Mouse (Mus musculus) neural tube, embryonic 13.5 days (tissue): ENCODE results near the gene Ext2. TPM values are rescaled to one million over a fixed set of nuclear protein-coding genes. Genes with fewer than 3 reads are reported as not detected.

Experiments used
- ATAC-seq: fragments of 200-750 bp; cut with Nextera tagmentation; 2 replicates; pipeline ENCODE4 v1.8.0; 2017; ENCODE audit warnings: low read depth, mild to moderate bottlenecking, moderate TSS enrichment, moderate library complexity
- H3K27ac ChIP-seq: fragments of 300-500 bp; sonication (generic); replicated peaks from 2 replicates; pipeline ENCODE4 v1.5.1; 2015; ENCODE audit warnings: moderate library complexity, mild to moderate bottlenecking, inconsistent platforms
- H3K27me3 ChIP-seq: fragments of 300-500 bp; sonication (generic); 2 replicates; pipeline ENCODE4 v1.6.1; 2015; ENCODE audit warnings: mild to moderate bottlenecking, inconsistent platforms
- H3K36me3 ChIP-seq: fragments of 300-500 bp; sonication (generic); 2 replicates; pipeline ENCODE4 v1.6.1; 2015; ENCODE audit warnings: mild to moderate bottlenecking, inconsistent platforms
- H3K4me1 ChIP-seq: fragments of 300-500 bp; sonication (generic); replicated peaks from 2 replicates; pipeline ENCODE4 v1.6.1; 2015; ENCODE audit warnings: inconsistent platforms
- H3K4me2 ChIP-seq: fragments of 300-500 bp; sonication (generic); 2 replicates; pipeline ENCODE4 v1.6.1; 2015; ENCODE audit warnings: inconsistent platforms, mild to moderate bottlenecking, moderate library complexity
- H3K4me3 ChIP-seq: fragments of 300-500 bp; sonication (generic); 2 replicates; pipeline ENCODE4 v1.5.1; 2015; ENCODE audit warnings: mild to moderate bottlenecking, inconsistent platforms
- H3K9ac ChIP-seq: fragments of 300-500 bp; sonication (generic); 2 replicates; pipeline ENCODE4 v1.6.1; 2015; ENCODE audit warnings: moderate library complexity, mild to moderate bottlenecking, inconsistent platforms
- H3K9me3 ChIP-seq: fragments of 300-500 bp; sonication (generic); 2 replicates; pipeline ENCODE4 v1.6.1; 2016; ENCODE audit warnings: inconsistent platforms
- WGBS: fragments of 180-500 bp; shearing (Covaris S2); methylation state at CpG from one replicate; pipeline ENCODE4 v1.1.7; 2015; 5-methylcytosine and 5-hydroxymethylcytosine counted together
- polyA plus RNA-seq: library from polyadenylated mRNA; unstranded; fragments of >200 nt; fragmentation: Nextera tagmentation; extraction: Ambion mirVana; gene quantifications from 2 replicates; pipeline ENCODE4 v1.2.1, GENCODE M21; 2015

The Ext2 gene
- 71.4 and 78.4 TPM in 2 replicates for polyA plus RNA-seq

GRCm38 (mm10) chr2:93822045-93822749 is at the start of gene Ext2:
Ext2 (minus strand) TSS chr2:93822568.
- H3K9ac ChIP-seq, result peak within 1 kb of the TSS; percentile 98
- no peaks in the 10 kb centered on the region for H3K27me3 ChIP-seq
- H3K4me2 ChIP-seq, result peak within 1 kb of the TSS; percentile 79
- 3% methylated on average over 66 of the region's 66 CpGs for WGBS
- H3K27ac ChIP-seq, result peak within 1 kb of the TSS; percentile 65
- no peaks in the 10 kb centered on the region for H3K9me3 ChIP-seq
- H3K4me3 ChIP-seq, result peak within 1 kb of the TSS; percentile 94
- peaks cover 22% of the 10 kb centered on the region for H3K4me1 ChIP-seq
- peak; percentile 93 for ATAC-seq
- H3K36me3 ChIP-seq, result peaks cover 9% of the 10 kb centered on the region; the same call in 1 of the 2 replicates

GRCm38 (mm10) chr2:93871411-93871925 is 49.1 kb upstream of the Ext2 start:
- Histone ChIP-seq H3K4me3 (no peak overlapping the region), H3K4me2 (no peak overlapping the region), H3K9ac (no peak overlapping the region), H3K9me3 (no peaks in the 10 kb centered on the region), H3K27ac (peak overlapping the region; percentile 71), H3K27me3 (no peaks in the 10 kb centered on the region), H3K36me3 (no peaks in the 10 kb centered on the region), H3K4me1 (peaks cover 31% of the 10 kb centered on the region)
- ATAC-seq, result no peak
- WGBS, result 88% methylated on average over 4 of the region's 4 CpGs

GRCm38 (mm10) chr2:93870842-93871241 is 48.5 kb upstream of the Ext2 start:
- H3K36me3 ChIP-seq, result no peaks in the 10 kb centered on the region
- H3K27me3 ChIP-seq, result no peaks in the 10 kb centered on the region
- peaks cover 31% of the 10 kb centered on the region for H3K4me1 ChIP-seq
- no peaks in the 10 kb centered on the region for H3K9me3 ChIP-seq
- no peak overlapping the region for H3K27ac ChIP-seq
- no peak overlapping the region for H3K4me2 ChIP-seq
- no peak overlapping the region for H3K9ac ChIP-seq
- no peak for ATAC-seq
- H3K4me3 ChIP-seq, result no peak overlapping the region
- 42% methylated on average over 4 of the region's 4 CpGs for whole genome bisulfite sequencing

GRCm38 (mm10) chr2:93869107-93869600 is 46.8 kb upstream of the Ext2 start, which contains the start of gene Accsl:
Accsl (minus strand) TSS chr2:93869157.
- H3K4me1 ChIP-seq, result peaks cover 25% of the 10 kb centered on the region
- H3K4me2 ChIP-seq, result no peak within 1 kb of the TSS
- no peak within 1 kb of the TSS for H3K9ac ChIP-seq
- no peak for ATAC-seq
- H3K36me3 ChIP-seq, result no peaks in the 10 kb centered on the region
- no peaks in the 10 kb centered on the region for H3K9me3 ChIP-seq
- WGBS, result 71% methylated on average over 7 of the region's 7 CpGs
- no peak within 1 kb of the TSS for H3K4me3 ChIP-seq
- H3K27me3 ChIP-seq, result no peaks in the 10 kb centered on the region; the same call in 1 of the 2 replicates
- H3K27ac ChIP-seq, result no peak within 1 kb of the TSS

- ATAC-seq, result no peak
- no peaks in the 10 kb centered on the region for H3K9me3 ChIP-seq
- no peaks in the 10 kb centered on the region; the same call in 1 of the 2 replicates for H3K27me3 ChIP-seq
- WGBS, result 93% methylated on average over 11 of the region's 11 CpGs
- no peak overlapping the region for H3K9ac ChIP-seq
- peaks cover 19% of the 10 kb centered on the region for H3K4me1 ChIP-seq
- H3K36me3 ChIP-seq, result no peaks in the 10 kb centered on the region
- no peak overlapping the region for H3K4me3 ChIP-seq
- H3K27ac ChIP-seq, result no peak overlapping the region
- H3K4me2 ChIP-seq, result no peak overlapping the region
These were observed 46.2 kb upstream of the Ext2 start for GRCm38 (mm10) chr2:93868566-93868965.

GRCm38 (mm10) chr2:93863229-93863628 is 40.9 kb upstream of the Ext2 start:
- no peak for ATAC-seq
- H3K27me3 ChIP-seq, result no peaks in the 10 kb centered on the region; the same call in 1 of the 2 replicates
- no peaks in the 10 kb centered on the region for H3K36me3 ChIP-seq
- no peaks in the 10 kb centered on the region for H3K9me3 ChIP-seq
- no peak overlapping the region for H3K4me3 ChIP-seq
- no peak overlapping the region for H3K4me2 ChIP-seq
- WGBS, result 68% methylated on average over 4 of the region's 4 CpGs
- no peaks in the 10 kb centered on the region for H3K4me1 ChIP-seq
- H3K9ac ChIP-seq, result no peak overlapping the region
- H3K27ac ChIP-seq, result no peak overlapping the region

GRCm38 (mm10) chr2:93858845-93859244 is 36.5 kb upstream of the Ext2 start:
- Histone ChIP-seq H3K4me3 (no peak overlapping the region), H3K9ac (no peak overlapping the region), H3K4me1 (no peaks in the 10 kb centered on the region), H3K27ac (no peak overlapping the region), H3K9me3 (no peaks in the 10 kb centered on the region), H3K27me3 (no peaks in the 10 kb centered on the region), H3K36me3 (no peaks in the 10 kb centered on the region), H3K4me2 (no peak overlapping the region)
- WGBS, result 74% methylated on average over 12 of the region's 12 CpGs
- no peak for ATAC-seq

- no peak for ATAC-seq
- Histone ChIP-seq H3K9me3 (no peaks in the 10 kb centered on the region), H3K27ac (no peak overlapping the region), H3K36me3 (no peaks in the 10 kb centered on the region), H3K4me1 (peaks cover 23% of the 10 kb centered on the region), H3K9ac (no peak overlapping the region), H3K27me3 (no peaks in the 10 kb centered on the region), H3K4me2 (no peak overlapping the region), H3K4me3 (no peak overlapping the region)
- 80% methylated on average over 1 of the region's 1 CpGs for WGBS
These were observed 28.9 kb upstream of the Ext2 start for GRCm38 (mm10) chr2:93851303-93851702.

- H3K4me3 ChIP-seq, result peak overlapping the region; percentile 51
- WGBS, result 53% methylated on average over 13 of the region's 13 CpGs
- H3K27me3 ChIP-seq, result no peaks in the 10 kb centered on the region
- no peak overlapping the region for H3K27ac ChIP-seq
- H3K4me1 ChIP-seq, result peaks cover 30% of the 10 kb centered on the region
- H3K36me3 ChIP-seq, result 0 out of 2 replicates have a peak, but pooled peaks cover 6% of the 10 kb centered on the region
- H3K9me3 ChIP-seq, result no peaks in the 10 kb centered on the region
- no peak for ATAC-seq
- H3K4me2 ChIP-seq, result peak overlapping the region; percentile 59
- H3K9ac ChIP-seq, result no peak overlapping the region
These were observed 28.1 kb upstream of the Ext2 start for GRCm38 (mm10) chr2:93850317-93850944.

- Histone ChIP-seq H3K9ac (peak within 1 kb of the TSS; percentile 78), H3K36me3 (peaks cover 10% of the 10 kb centered on the region), H3K9me3 (no peaks in the 10 kb centered on the region), H3K4me2 (peak within 1 kb of the TSS; percentile 59), H3K27ac (peak within 1 kb of the TSS; percentile 82), H3K4me1 (peaks cover 30% of the 10 kb centered on the region), H3K4me3 (peak within 1 kb of the TSS; percentile 51), H3K27me3 (no peaks in the 10 kb centered on the region)
- under 1% methylated on average over 28 of the region's 28 CpGs for WGBS
- peak; percentile 81 for ATAC-seq
These were observed 27.2 kb upstream of the Ext2 start, which contains the start of gene Accs for GRCm38 (mm10) chr2:93849505-93850089. Accs (minus strand) TSS chr2:93849943.

- peaks cover 7% of the 10 kb centered on the region; the same call in 1 of the 2 replicates for H3K4me1 ChIP-seq
- H3K9me3 ChIP-seq, result no peaks in the 10 kb centered on the region
- peaks cover 85% of the 10 kb centered on the region for H3K36me3 ChIP-seq
- H3K4me3 ChIP-seq, result no peak overlapping the region
- no peak overlapping the region for H3K4me2 ChIP-seq
- WGBS, result 96% methylated on average over 3 of the region's 3 CpGs
- H3K9ac ChIP-seq, result no peak overlapping the region
- ATAC-seq, result no peak
- H3K27ac ChIP-seq, result no peak overlapping the region
- no peaks in the 10 kb centered on the region for H3K27me3 ChIP-seq
These were observed 19.0 kb upstream of the Ext2 start for GRCm38 (mm10) chr2:93841349-93841748.

- Histone ChIP-seq H3K27me3 (no peaks in the 10 kb centered on the region), H3K9ac (no peak overlapping the region), H3K4me2 (no peak overlapping the region), H3K9me3 (no peaks in the 10 kb centered on the region), H3K4me1 (no peaks in the 10 kb centered on the region), H3K27ac (no peak overlapping the region), H3K4me3 (no peak overlapping the region), H3K36me3 (peaks cover 88% of the 10 kb centered on the region)
- ATAC-seq, result no peak
- WGBS, result 78% methylated on average over 6 of the region's 6 CpGs
These were observed 17.7 kb upstream of the Ext2 start for GRCm38 (mm10) chr2:93840109-93840508.
